In the genomic region with DNA sequence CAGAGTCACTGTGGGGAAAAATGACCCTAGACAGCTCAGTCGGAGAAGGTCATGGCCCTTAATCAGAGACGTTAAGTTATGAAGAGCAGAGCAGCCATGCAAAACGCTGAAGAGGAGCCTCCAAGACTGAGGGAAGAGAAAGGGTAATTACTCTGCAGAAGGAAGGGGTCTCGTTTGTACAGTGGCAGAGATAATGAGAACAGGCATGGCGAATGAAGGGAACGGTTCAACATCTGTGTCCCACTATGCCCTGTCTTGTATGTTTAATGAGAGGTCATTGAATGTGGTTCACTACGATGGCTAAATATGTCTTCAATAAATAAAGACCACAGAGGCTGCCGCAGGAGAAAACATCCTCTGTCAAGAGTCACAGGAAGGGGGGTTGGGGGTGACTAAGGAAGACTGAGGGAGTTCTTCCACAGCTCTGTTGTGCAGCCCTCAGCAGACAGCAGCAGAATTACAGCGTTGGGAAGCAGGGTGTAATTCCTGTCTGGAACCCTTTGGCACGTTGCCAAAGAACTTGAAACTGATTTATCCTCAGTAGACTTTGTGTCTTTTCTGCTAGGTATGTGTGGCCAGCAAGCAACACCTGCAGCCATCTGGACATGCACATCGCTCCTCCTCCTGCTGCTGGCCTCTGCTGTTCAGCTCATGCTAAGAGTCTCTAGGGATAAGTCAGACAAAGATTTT, we compare ENCODE assay signal across 8 mouse cellular contexts.
A peak's percentile ranks its signal among the peaks of the same experiment; 100 is the strongest.
DNase-seq lines count a peak whose midpoint lies in the region; ATAC-seq and TF ChIP-seq lines count a peak whose summit lies in the region.

No protein-coding gene starts in this region.

- TF ChIP-seq CTCF in lung, adult 2 months (IDR thresholded peaks at IDR 0.05; ENCODE audit: insufficient read depth, low read length) = no peak

- peak; percentile 16; the same call in 1 of the 2 replicates for ATAC-seq in liver, embryonic 16.5 days (ENCODE audit: low read depth)
- ATAC-seq in cerebellum, adult (ENCODE audit: insufficient number of reproducible peaks, low FRiP score, low TSS enrichment) = no peak
- no peak for ATAC-seq in activated CD4-positive, CD25-positive, alpha-beta regulatory T cell, adult 4 months

- no peak overlapping the region for H3K4me3 ChIP-seq in lung, adult 2 months (replicated peaks; ENCODE audit: extremely low read depth, low read depth, low read length)
- no peak overlapping the region for H3K4me3 ChIP-seq in liver, embryonic 16.5 days (ENCODE audit: low read depth, low read length)

- WGBS in lung, adult 2 months = 36% methylated on average over 11 of the region's 11 CpGs
- WGBS in liver, embryonic 16.5 days (ENCODE audit: insufficient replicate concordance) = 52% methylated on average over 11 of the region's 11 CpGs

- H3K4me1 ChIP-seq in lung, adult 2 months (ENCODE audit: control insufficient read depth, insufficient read depth, low read length) = no peaks in the 10 kb centered on the region
- no peaks in the 10 kb centered on the region for H3K4me1 ChIP-seq in liver, embryonic 16.5 days (ENCODE audit: control insufficient read depth, low read depth, low read length)

- no peaks in the 10 kb centered on the region for H3K36me3 ChIP-seq in liver, embryonic 16.5 days (ENCODE audit: control insufficient read depth, insufficient read depth)

- no peak for TF ChIP-seq POLR2A in lung, adult 2 months (IDR thresholded peaks at IDR 0.05; ENCODE audit: borderline replicate concordance, extremely low read depth, low read depth, low read length)

- H3K27ac ChIP-seq in liver, embryonic 16.5 days (ENCODE audit: low read length) = no peak overlapping the region

- no peak overlapping the region for H3K9ac ChIP-seq in liver, embryonic 16.5 days (ENCODE audit: low read depth, low read length)

- H3K27me3 ChIP-seq in liver, embryonic 16.5 days (ENCODE audit: control insufficient read depth, insufficient read depth, low read depth, low read length) = no peaks in the 10 kb centered on the region

- H3K4me2 ChIP-seq in liver, embryonic 16.5 days (ENCODE audit: low read depth, low read length) = no peak overlapping the region

- peak; percentile 52 for DNase-seq in embryo, embryonic 10.5 days (ENCODE audit: low spot score)
- DNase-seq in embryo, embryonic 9.5 days (ENCODE audit: extremely low spot score) = no peak
- peak; percentile 5 for DNase-seq in lung, postnatal 14 days
- no peak for DNase-seq in lung, adult 2 months
- DNase-seq in testis, postnatal 10 days (ENCODE audit: low spot score) = peak; percentile 48

- H3K9me3 ChIP-seq in liver, embryonic 16.5 days (replicated peaks; ENCODE audit: control insufficient read depth, low read length) = no peaks in the 10 kb centered on the region

Comparison
In these comparisons a context has a peak if more than half of its experiments do, and no peak if none do; other contexts are left out.
1. DNase-seq: peak in embryo, embryonic 10.5 days (single experiment), lung, postnatal 14 days (single experiment) and testis, postnatal 10 days (single experiment); none in embryo, embryonic 9.5 days (single experiment) and lung, adult 2 months (single experiment).